Mouse (Mus musculus) frontal cortex, postnatal 25 days (tissue): ENCODE results near the gene Rbck1.
"Not testable (repeated sequence)": the region's sequence is repeated elsewhere in the genome, so short reads cannot be mapped to it uniquely, and the experiment has no call there.

Experiments used
- DNase-seq, 2 experiments: peaks; one replicate each; pipeline ENCODE4 v3.0.0; 2022; ENCODE audit warnings: low spot score in 2 of 2

Gene Rbck1

GRCm38 (mm10) chr2:152332101-152332825, at the start of gene Rbck1:
TSS of gene Rbck1 (minus strand) at chr2:152332653.
- peak; percentile 71 to 76 for DNase-seq

GRCm38 (mm10) chr2:152376345-152376741, 43.9 kb upstream of the Rbck1 start, which contains the start of gene Nrsn2:
TSS of gene Nrsn2 (minus strand) at chr2:152376638.
- DNase-seq: no peak

- DNase-seq: no peak
Measured at GRCm38 (mm10) chr2:152375652-152376344, 43.3 kb upstream of the Rbck1 start.

GRCm38 (mm10) chr2:152373547-152373946, 41.1 kb upstream of the Rbck1 start:
- DNase-seq: no peak

- no peak for DNase-seq
Measured at GRCm38 (mm10) chr2:152372661-152373060, 40.2 kb upstream of the Rbck1 start.

GRCm38 (mm10) chr2:152372104-152372503, 39.7 kb upstream of the Rbck1 start:
- no peak for DNase-seq

- no peak for DNase-seq
Measured at GRCm38 (mm10) chr2:152368532-152369140, 36.2 kb upstream of the Rbck1 start.

- no peak for DNase-seq
Measured at GRCm38 (mm10) chr2:152367917-152368316, 35.5 kb upstream of the Rbck1 start.

- peak; percentile 36 to 55 for DNase-seq
Measured at GRCm38 (mm10) chr2:152363245-152364147, 31.0 kb upstream of the Rbck1 start.

- DNase-seq: no peak
Measured at GRCm38 (mm10) chr2:152361193-152361592, 28.7 kb upstream of the Rbck1 start.

GRCm38 (mm10) chr2:152360271-152360775, 27.9 kb upstream of the Rbck1 start:
- DNase-seq: no peak

- no peak for DNase-seq
Measured at GRCm38 (mm10) chr2:152359616-152360015, 27.2 kb upstream of the Rbck1 start.

GRCm38 (mm10) chr2:152358977-152359376, 26.5 kb upstream of the Rbck1 start:
- not testable (repeated sequence) for DNase-seq

- no peak for DNase-seq
Measured at GRCm38 (mm10) chr2:152357254-152357653, 24.8 kb upstream of the Rbck1 start.

GRCm38 (mm10) chr2:152349842-152350540, 17.5 kb upstream of the Rbck1 start:
- DNase-seq: no peak

GRCm38 (mm10) chr2:152349205-152349604, 16.8 kb upstream of the Rbck1 start:
- DNase-seq: no peak

GRCm38 (mm10) chr2:152347722-152348121, 15.3 kb upstream of the Rbck1 start:
- DNase-seq: no peak

- DNase-seq: no peak
Measured at GRCm38 (mm10) chr2:152346776-152347465, 14.5 kb upstream of the Rbck1 start.

- no peak for DNase-seq
Measured at GRCm38 (mm10) chr2:152345393-152345792, 12.9 kb upstream of the Rbck1 start.

- DNase-seq: no peak
Measured at GRCm38 (mm10) chr2:152344909-152345308, 12.5 kb upstream of the Rbck1 start.
